Comparison of ENCODE assay signal across 8 mouse cellular contexts in the genomic region with DNA sequence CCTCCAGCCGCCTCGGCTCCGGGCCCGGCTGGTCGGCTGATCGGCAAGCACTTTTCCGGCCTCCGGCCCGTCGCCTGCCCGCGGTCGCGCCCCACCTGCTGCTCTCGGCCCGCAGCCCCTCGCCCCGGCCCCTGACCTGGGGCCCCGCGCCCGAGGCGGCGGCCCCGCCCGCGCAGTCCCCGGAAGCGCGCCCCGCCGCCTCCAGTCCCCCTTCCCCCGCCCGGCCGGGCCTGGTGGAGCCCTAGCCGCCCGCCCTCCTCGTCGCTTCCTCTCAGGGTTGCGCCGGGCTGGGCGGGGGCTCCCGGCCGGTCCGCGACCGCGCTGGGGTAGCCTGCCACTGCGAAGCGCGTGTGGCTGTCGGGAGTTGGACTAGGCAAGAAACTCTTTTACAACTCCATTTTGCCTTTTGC. TPM values are rescaled to one million over a fixed set of nuclear protein-coding genes. Genes with fewer than 3 reads are reported as not detected.
DNase-seq lines count a peak whose midpoint lies in the region; ATAC-seq lines count a peak whose summit lies in the region.

No protein-coding gene starts in this region.

- H3K9ac ChIP-seq in intestine, embryonic 14.5 days (ENCODE audit: low read length), result peak overlapping the region; percentile 98
- peak overlapping the region; percentile 93 for H3K9ac ChIP-seq in neural tube, embryonic 14.5 days (replicated peaks; ENCODE audit: low read depth, low read length)

- H3K36me3 ChIP-seq in intestine, embryonic 14.5 days (ENCODE audit: control insufficient read depth, insufficient read depth, low read length), result peaks cover 20% of the 10 kb centered on the region
- peaks cover 18% of the 10 kb centered on the region for H3K36me3 ChIP-seq in neural tube, embryonic 14.5 days (ENCODE audit: control insufficient read depth, insufficient read depth, low read length)

- WGBS in intestine, embryonic 14.5 days, result under 1% methylated on average over 50 of the region's 51 CpGs
- WGBS in neural tube, embryonic 14.5 days, result 2% methylated on average over 29 of the region's 51 CpGs

- H3K9me3 ChIP-seq in intestine, embryonic 14.5 days (ENCODE audit: control insufficient read depth, low read length), result no peaks in the 10 kb centered on the region
- no peaks in the 10 kb centered on the region for H3K9me3 ChIP-seq in neural tube, embryonic 14.5 days (ENCODE audit: control insufficient read depth, low read length)

- peak overlapping the region; percentile 97 for H3K27ac ChIP-seq in brown adipose tissue, adult 24 weeks (replicated peaks; ENCODE audit: low read depth, low read length)
- peak overlapping the region; percentile 100 for H3K27ac ChIP-seq in intestine, embryonic 14.5 days (ENCODE audit: low read depth)
- peak overlapping the region; percentile 98 for H3K27ac ChIP-seq in neural tube, embryonic 14.5 days (ENCODE audit: low read depth, low read length)

- peak; percentile 71 for ATAC-seq in intestine, embryonic 14.5 days (replicated peaks; ENCODE audit: low FRiP score, low TSS enrichment, low read depth)
- peak; percentile 73 for ATAC-seq in neural tube, embryonic 14.5 days (ENCODE audit: low read depth)

- peak; percentile 52 to 62 for DNase-seq in left cerebral cortex, adult 18-20 months (ENCODE audit: low spot score in 2 of 2)
- no peak for DNase-seq in left cerebral cortex, adult 11 months (ENCODE audit: low spot score)
- peak; percentile 63 to 70 for DNase-seq in gastrocnemius, adult 8-10 months (ENCODE audit: low spot score in 2 of 2)
- no peak for DNase-seq in intestine, embryonic 14.5 days (ENCODE audit: low spot score)
- DNase-seq in lung, adult 18-20 months, result peak; percentile 85 to 90
- DNase-seq in thymus, postnatal 10 days (ENCODE audit: low spot score in 2 of 2), result peak; percentile 78 to 86

- H3K4me2 ChIP-seq in intestine, embryonic 14.5 days (ENCODE audit: low read length), result peak overlapping the region; percentile 96
- H3K4me2 ChIP-seq in neural tube, embryonic 14.5 days (ENCODE audit: low read depth, low read length), result peak overlapping the region; percentile 54

- peaks cover 16% of the 10 kb centered on the region for H3K4me1 ChIP-seq in brown adipose tissue, adult 24 weeks (ENCODE audit: control insufficient read depth, insufficient read depth, insufficient read length, low read length)
- peaks cover 31% of the 10 kb centered on the region for H3K4me1 ChIP-seq in intestine, embryonic 14.5 days (replicated peaks; ENCODE audit: control insufficient read depth, insufficient read depth, low read length)
- peaks cover 28% of the 10 kb centered on the region for H3K4me1 ChIP-seq in neural tube, embryonic 14.5 days (ENCODE audit: control insufficient read depth, insufficient read depth, low read length)

- H3K4me3 ChIP-seq in brown adipose tissue, adult 24 weeks (ENCODE audit: insufficient read depth, low read depth, low read length), result peak overlapping the region; percentile 87
- H3K4me3 ChIP-seq in intestine, embryonic 14.5 days (ENCODE audit: low read depth, low read length), result peak overlapping the region; percentile 94
- H3K4me3 ChIP-seq in neural tube, embryonic 14.5 days (ENCODE audit: low read depth, low read length), result peak overlapping the region; percentile 90

- no peaks in the 10 kb centered on the region for H3K27me3 ChIP-seq in intestine, embryonic 14.5 days (replicated peaks; ENCODE audit: control insufficient read depth, insufficient read depth, low read length)
- H3K27me3 ChIP-seq in neural tube, embryonic 14.5 days (ENCODE audit: control insufficient read depth, insufficient read depth, low read length), result no peaks in the 10 kb centered on the region

RNA-seq across cellular contexts. Expression of a gene that starts 0.6 kb away (rescaled TPM):
- 10 to 100 TPM; 30.3 to 32.0 TPM for total RNA-seq in left cerebral cortex, adult 18-20 months (2021)
- 24.2 and 32.4 TPM in 2 replicates for polyA plus RNA-seq in brown adipose tissue, adult 24 weeks (2012; ENCODE audit: insufficient read depth, insufficient read length, missing spikeins)
- 10 to 100 TPM; 30.8 to 37.3 (median 34.3) TPM for total RNA-seq in gastrocnemius, adult 8-10 months (2022)
- polyA plus RNA-seq in intestine, embryonic 14.5 days (2014; fragmentation: Nextera tagmentation; extraction: Ambion mirVana), result 27.5 and 30.4 TPM in 2 replicates
- polyA plus RNA-seq in neural tube, embryonic 14.5 days (2014; fragmentation: Nextera tagmentation; extraction: Ambion mirVana), result 55.2 and 60.8 TPM in 2 replicates

RNA-seq across cellular contexts. Expression of a gene that starts 0.6 kb away (rescaled TPM):
- total RNA-seq in left cerebral cortex, adult 18-20 months (2021), result 100 to 1,000 TPM; 159 to 170 TPM
- polyA plus RNA-seq in brown adipose tissue, adult 24 weeks (2012; ENCODE audit: insufficient read depth, insufficient read length, missing spikeins), result 299 and 302 TPM in 2 replicates
- total RNA-seq in gastrocnemius, adult 8-10 months (2022), result 100 to 1,000 TPM in 2 of 4 experiments, 10 to 100 TPM in 2; 87.6 to 104 (median 99.6) TPM
- polyA plus RNA-seq in intestine, embryonic 14.5 days (2014; fragmentation: Nextera tagmentation; extraction: Ambion mirVana), result 281 and 309 TPM in 2 replicates
- polyA plus RNA-seq in neural tube, embryonic 14.5 days (2014; fragmentation: Nextera tagmentation; extraction: Ambion mirVana), result 151 and 173 TPM in 2 replicates

RNA-seq across cellular contexts. Expression of a gene that starts 9.9 kb away (rescaled TPM):
- 10 to 100 TPM; 29.8 to 32.8 TPM for total RNA-seq in left cerebral cortex, adult 18-20 months (2021)
- 2.0 and 2.8 TPM in 2 replicates for polyA plus RNA-seq in brown adipose tissue, adult 24 weeks (2012; ENCODE audit: insufficient read depth, insufficient read length, missing spikeins)
- 1 to 10 TPM in 1 of 4 experiments, under 1 TPM in 3; 0.32 to 1.3 (median 0.54) TPM for total RNA-seq in gastrocnemius, adult 8-10 months (2022)
- polyA plus RNA-seq in intestine, embryonic 14.5 days (2014; fragmentation: Nextera tagmentation; extraction: Ambion mirVana), result 23.0 and 24.2 TPM in 2 replicates
- polyA plus RNA-seq in neural tube, embryonic 14.5 days (2014; fragmentation: Nextera tagmentation; extraction: Ambion mirVana), result 24.7 and 27.9 TPM in 2 replicates

RNA-seq across cellular contexts. Expression of a gene that starts 16.3 kb away (rescaled TPM):
- total RNA-seq in left cerebral cortex, adult 18-20 months (2021), result 100 to 1,000 TPM; 140 to 145 TPM
- polyA plus RNA-seq in brown adipose tissue, adult 24 weeks (2012; ENCODE audit: insufficient read depth, insufficient read length, missing spikeins), result 21.6 and 23.1 TPM in 2 replicates
- total RNA-seq in gastrocnemius, adult 8-10 months (2022), result 10 to 100 TPM in 3 of 4 experiments, 1 to 10 TPM in 1; 8.0 to 13.5 (median 12.4) TPM
- 38.9 and 41.2 TPM in 2 replicates for polyA plus RNA-seq in intestine, embryonic 14.5 days (2014; fragmentation: Nextera tagmentation; extraction: Ambion mirVana)
- polyA plus RNA-seq in neural tube, embryonic 14.5 days (2014; fragmentation: Nextera tagmentation; extraction: Ambion mirVana), result 130 and 165 TPM in 2 replicates

RNA-seq across cellular contexts. Expression of a gene that starts 32.1 kb away (rescaled TPM):
- 100 to 1,000 TPM in 1 of 2 experiments, 10 to 100 TPM in 1; 99.8 to 110 TPM for total RNA-seq in left cerebral cortex, adult 18-20 months (2021)
- polyA plus RNA-seq in brown adipose tissue, adult 24 weeks (2012; ENCODE audit: insufficient read depth, insufficient read length, missing spikeins), result 770 and 989 TPM in 2 replicates
- total RNA-seq in gastrocnemius, adult 8-10 months (2022), result 10 to 100 TPM; 66.3 to 72.7 (median 68.8) TPM
- polyA plus RNA-seq in intestine, embryonic 14.5 days (2014; fragmentation: Nextera tagmentation; extraction: Ambion mirVana), result 760 and 815 TPM in 2 replicates
- 463 and 504 TPM in 2 replicates for polyA plus RNA-seq in neural tube, embryonic 14.5 days (2014; fragmentation: Nextera tagmentation; extraction: Ambion mirVana)

Comparison
In these comparisons a context has a peak if more than half of its experiments do, and no peak if none do; other contexts are left out.
1. DNase-seq: peak in left cerebral cortex, adult 18-20 months (2 of 2), gastrocnemius, adult 8-10 months (2 of 2), lung, adult 18-20 months (2 of 2) and thymus, postnatal 10 days (2 of 2); none in left cerebral cortex, adult 11 months (single experiment) and intestine, embryonic 14.5 days (single experiment).
2. Peak in every context shown above with its lines, with median percentiles within 50 percentile points of each other: H3K27ac ChIP-seq and H3K4me3 ChIP-seq.